Mouse (Mus musculus): ENCODE data around the gene Olfr1099.

Gene Olfr1099

GRCm38 (mm10) chr2:86960593-86960992 lies at the start of gene Olfr1099:
TSS of gene Olfr1099 (minus strand) at chr2:86960693.
- DNase-seq (ENCODE audit: low read depth in 2 of 2, low spot score in 2 of 2) = no peak

GRCm38 (mm10) chr2:86998098-86998497 lies 37.6 kb upstream of the Olfr1099 start, which contains the start of gene Olfr1102:
TSS of gene Olfr1102 (plus strand) at chr2:86998398.
- DNase-seq (ENCODE audit: low read depth in 2 of 2, low spot score in 2 of 2) = no peak

GRCm38 (mm10) chr2:86991121-86991520 lies 30.6 kb upstream of the Olfr1099 start, which contains the start of gene Olfr1101:
TSS of gene Olfr1101 (minus strand) at chr2:86991221.
- DNase-seq (ENCODE audit: low read depth in 2 of 2, low spot score in 2 of 2) = no peak

- DNase-seq (ENCODE audit: low read depth in 2 of 2, low spot score in 2 of 2) = no peak
Measured at GRCm38 (mm10) chr2:86979854-86980253, 19.4 kb upstream of the Olfr1099 start, which contains the start of gene Olfr1100. TSS of gene Olfr1100 (minus strand) at chr2:86979954.

- no peak for DNase-seq (ENCODE audit: low read depth in 2 of 2, low spot score in 2 of 2)
Measured at GRCm38 (mm10) chr2:86926557-86926956, 33.9 kb downstream of the Olfr1099 start.

GRCm38 (mm10) chr2:86924445-86924844 lies 36.0 kb downstream of the Olfr1099 start, which contains the start of gene Olfr1098:
TSS of gene Olfr1098 (minus strand) at chr2:86924545.
- no peak for DNase-seq (ENCODE audit: low read depth in 2 of 2, low spot score in 2 of 2)

- no peak for DNase-seq (ENCODE audit: low read depth in 2 of 2, low spot score in 2 of 2)
Measured at GRCm38 (mm10) chr2:86905647-86906046, 54.8 kb downstream of the Olfr1099 start.

All from CD8-positive naive resting alpha-beta T cell, adult 2 months (primary cell).